Mouse (Mus musculus) liver, postnatal 0 days (tissue): Measurements from ENCODE around the gene Hibadh.

ENCODE experiments used
- CTCF ChIP-seq: sonication (generic); IDR thresholded peaks from 2 replicates; pipeline ENCODE4 v1.5.1; 2016; ENCODE audit warnings: antibody characterized with exemption, low read depth
- EP300 ChIP-seq: IDR thresholded peaks from 2 replicates; pipeline ENCODE4 v1.6.1; 2016; ENCODE audit warnings: antibody characterized with exemption, low read depth, mild to moderate bottlenecking

- TF ChIP-seq CTCF, result no peak
- TF ChIP-seq EP300, result no peak
These were observed 131.4 kb downstream of the Hibadh start for GRCm38 (mm10) chr6:52508789-52509188.
